Mouse (Mus musculus): ENCODE data around the gene Shc2. TPM values are rescaled to one million over a fixed set of nuclear protein-coding genes. Genes with fewer than 3 reads are reported as not detected.

The Shc2 gene
- polyA plus RNA-seq, 1 experiment, result 7.4 TPM

- DNase-seq (ENCODE audit: low spot score), result peak; percentile 76
These were observed 31.3 kb upstream of the Shc2 start, which contains the start of gene Tpgs1 for GRCm38 (mm10) chr10:79668771-79669575. Gene Tpgs1 (plus strand): TSS chr10:79669369.

GRCm38 (mm10) chr10:79668076-79668475 is 30.4 kb upstream of the Shc2 start:
- DNase-seq (ENCODE audit: low spot score), result no peak

GRCm38 (mm10) chr10:79666493-79666892 is 28.8 kb upstream of the Shc2 start:
- no peak for DNase-seq (ENCODE audit: low spot score)

GRCm38 (mm10) chr10:79665051-79665450 is 27.3 kb upstream of the Shc2 start:
- no peak for DNase-seq (ENCODE audit: low spot score)

GRCm38 (mm10) chr10:79664131-79664665 is 26.5 kb upstream of the Shc2 start, which contains the start of gene Madcam1:
Gene Madcam1 (plus strand): TSS chr10:79664559.
- no peak for DNase-seq (ENCODE audit: low spot score)

- no peak for DNase-seq (ENCODE audit: low spot score)
These were observed 24.1 kb upstream of the Shc2 start for GRCm38 (mm10) chr10:79661861-79662260.

- DNase-seq (ENCODE audit: low spot score), result no peak
These were observed 22.6 kb upstream of the Shc2 start for GRCm38 (mm10) chr10:79660298-79660697.

GRCm38 (mm10) chr10:79658829-79659228 is 21.1 kb upstream of the Shc2 start:
- no peak for DNase-seq (ENCODE audit: low spot score)

- DNase-seq (ENCODE audit: low spot score), result no peak
These were observed 17.3 kb upstream of the Shc2 start for GRCm38 (mm10) chr10:79654946-79655395.

- DNase-seq (ENCODE audit: low spot score), result no peak
These were observed 15.1 kb upstream of the Shc2 start for GRCm38 (mm10) chr10:79652789-79653188.

GRCm38 (mm10) chr10:79649070-79649751 is 11.5 kb upstream of the Shc2 start:
- no peak for DNase-seq (ENCODE audit: low spot score)

- no peak for DNase-seq (ENCODE audit: low spot score)
These were observed 8.0 kb upstream of the Shc2 start, which contains the start of gene Odf3l2 for GRCm38 (mm10) chr10:79645711-79646110. Gene Odf3l2 (minus strand): TSS chr10:79645738.

- no peak for DNase-seq (ENCODE audit: low spot score)
These were observed 927 bp upstream of the Shc2 start for GRCm38 (mm10) chr10:79638486-79639204.

GRCm38 (mm10) chr10:79636287-79636686 is 1.4 kb downstream of the Shc2 start:
- no peak for DNase-seq (ENCODE audit: low spot score)

GRCm38 (mm10) chr10:79633006-79633777 is 4.5 kb downstream of the Shc2 start:
- DNase-seq (ENCODE audit: low spot score), result no peak

GRCm38 (mm10) chr10:79631432-79631831 is 6.3 kb downstream of the Shc2 start:
- no peak for DNase-seq (ENCODE audit: low spot score)

- no peak for DNase-seq (ENCODE audit: low spot score)
These were observed 9.3 kb downstream of the Shc2 start for GRCm38 (mm10) chr10:79628377-79628776.

- no peak for DNase-seq (ENCODE audit: low spot score)
These were observed 11.6 kb downstream of the Shc2 start for GRCm38 (mm10) chr10:79626156-79626555.

GRCm38 (mm10) chr10:79625398-79625797 is 12.3 kb downstream of the Shc2 start:
- DNase-seq (ENCODE audit: low spot score), result no peak

- DNase-seq (ENCODE audit: low spot score), result no peak
These were observed 13.8 kb downstream of the Shc2 start for GRCm38 (mm10) chr10:79623950-79624349.

- DNase-seq (ENCODE audit: low spot score), result no peak
These were observed 21.3 kb downstream of the Shc2 start for GRCm38 (mm10) chr10:79616376-79616775.

Measured in urinary bladder, adult 2 months (tissue).